Mouse (Mus musculus) kidney, embryonic 15.5 days (tissue): ENCODE data around the gene Rpl3. TPM values are rescaled to one million over a fixed set of nuclear protein-coding genes. Genes with fewer than 3 reads are reported as not detected.

Source experiments
- ATAC-seq: fragments of 200-750 bp; cut with Nextera tagmentation; replicated peaks from 2 replicates; pipeline ENCODE4 v1.8.0; 2017; ENCODE audit warnings: moderate TSS enrichment; ENCODE audit not compliant: low FRiP score
- H3K27ac ChIP-seq: fragments of 300-500 bp; sonication (generic); 2 replicates; pipeline ENCODE4 v1.5.1; 2015; ENCODE audit warnings: mild to moderate bottlenecking, inconsistent platforms
- H3K27me3 ChIP-seq: fragments of 300-500 bp; sonication (generic); 2 replicates; pipeline ENCODE4 v1.6.1; 2015; ENCODE audit warnings: inconsistent platforms
- H3K36me3 ChIP-seq: fragments of 300-500 bp; sonication (generic); 2 replicates; pipeline ENCODE4 v1.6.1; 2015; ENCODE audit warnings: inconsistent platforms
- H3K4me1 ChIP-seq: fragments of 300-500 bp; sonication (generic); 2 replicates; pipeline ENCODE4 v1.6.1; 2015; ENCODE audit warnings: inconsistent platforms
- H3K4me2 ChIP-seq: fragments of 300-500 bp; sonication (generic); 2 replicates; pipeline ENCODE4 v1.6.1; 2015; ENCODE audit warnings: moderate library complexity, mild to moderate bottlenecking, inconsistent platforms
- H3K4me3 ChIP-seq: fragments of 300-500 bp; sonication (generic); replicated peaks from 2 replicates; pipeline ENCODE4 v1.5.1; 2015; ENCODE audit warnings: mild to moderate bottlenecking, inconsistent platforms
- H3K9ac ChIP-seq: fragments of 300-500 bp; sonication (generic); 2 replicates; pipeline ENCODE4 v1.6.1; 2015; ENCODE audit warnings: mild to moderate bottlenecking, inconsistent platforms
- H3K9me3 ChIP-seq: fragments of 300-500 bp; sonication (generic); replicated peaks from 2 replicates; pipeline ENCODE4 v1.6.1; 2016; ENCODE audit warnings: inconsistent platforms
- WGBS: fragments of 180-500 bp; shearing (Covaris S2); methylation state at CpG from one replicate; pipeline ENCODE4 v1.1.7; 2015; ENCODE audit warnings: mixed read lengths; 5-methylcytosine and 5-hydroxymethylcytosine counted together
- polyA plus RNA-seq: library from polyadenylated mRNA; unstranded; fragments of >200 nt; fragmentation: Nextera tagmentation; extraction: Ambion mirVana; gene quantifications from 2 replicates; pipeline ENCODE4 v1.2.1, GENCODE M21; 2015

The Rpl3 gene
- polyA plus RNA-seq, 1 experiment from 2014 or later = 1,115 TPM

DNA sequence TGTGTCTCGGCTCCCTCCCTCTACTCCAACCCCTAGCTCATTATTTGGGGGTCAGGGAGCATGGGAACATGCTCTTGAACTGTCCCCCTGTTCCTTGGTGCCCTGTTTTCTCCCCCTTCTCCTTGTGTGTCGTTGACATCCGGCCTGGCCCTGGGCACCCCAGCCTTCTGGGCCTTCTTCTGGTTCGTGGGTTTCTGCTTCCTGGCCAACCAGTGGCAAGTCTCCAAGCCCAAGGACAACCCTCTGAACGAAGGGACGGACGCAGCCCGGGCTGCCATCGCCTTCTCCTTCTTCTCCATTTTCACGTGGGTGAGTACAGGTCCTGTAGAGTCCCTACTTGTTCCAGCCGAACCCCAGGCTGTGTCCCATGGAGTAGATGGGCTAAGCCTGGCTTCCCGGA, 19.8 kb upstream of the Rpl3 start:
- 79% methylated on average over 12 of the region's 12 CpGs for WGBS
- H3K4me3 ChIP-seq = no peak overlapping the region
- H3K9ac ChIP-seq = no peak overlapping the region
- H3K27ac ChIP-seq = no peak overlapping the region
- H3K4me2 ChIP-seq = no peak overlapping the region
- no peaks in the 10 kb centered on the region for H3K9me3 ChIP-seq
- no peaks in the 10 kb centered on the region for H3K36me3 ChIP-seq
- no peaks in the 10 kb centered on the region for H3K4me1 ChIP-seq
- no peaks in the 10 kb centered on the region for H3K27me3 ChIP-seq
- no peak for ATAC-seq

DNA sequence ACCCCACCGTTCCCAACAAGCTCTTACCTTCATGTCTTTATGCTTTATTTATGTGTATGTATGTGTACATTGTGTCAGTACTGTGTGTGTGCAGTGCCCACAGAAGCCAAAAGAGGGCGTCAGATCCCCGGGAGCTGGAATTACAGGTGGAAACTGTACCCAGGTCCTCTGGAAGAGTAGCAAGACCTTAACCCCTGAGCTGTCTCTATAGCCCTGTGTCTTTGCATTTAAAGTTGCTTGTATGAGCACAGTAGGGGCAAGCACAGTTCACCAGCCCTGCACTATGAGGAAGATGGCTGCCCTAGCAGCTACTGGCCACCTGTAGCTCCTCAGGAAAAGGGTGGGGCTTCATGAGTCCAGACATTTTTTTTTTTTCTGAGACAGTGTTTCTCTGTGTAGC, 15.9 kb upstream of the Rpl3 start:
- WGBS = 87% methylated on average over 3 of the region's 3 CpGs
- Histone ChIP-seq H3K9me3 (no peaks in the 10 kb centered on the region), H3K9ac (no peak overlapping the region), H3K27ac (no peak overlapping the region), H3K4me2 (no peak overlapping the region), H3K4me3 (no peak overlapping the region), H3K27me3 (no peaks in the 10 kb centered on the region), H3K36me3 (no peaks in the 10 kb centered on the region), H3K4me1 (no peaks in the 10 kb centered on the region; the same call in 1 of the 2 replicates)
- no peak for ATAC-seq

DNA sequence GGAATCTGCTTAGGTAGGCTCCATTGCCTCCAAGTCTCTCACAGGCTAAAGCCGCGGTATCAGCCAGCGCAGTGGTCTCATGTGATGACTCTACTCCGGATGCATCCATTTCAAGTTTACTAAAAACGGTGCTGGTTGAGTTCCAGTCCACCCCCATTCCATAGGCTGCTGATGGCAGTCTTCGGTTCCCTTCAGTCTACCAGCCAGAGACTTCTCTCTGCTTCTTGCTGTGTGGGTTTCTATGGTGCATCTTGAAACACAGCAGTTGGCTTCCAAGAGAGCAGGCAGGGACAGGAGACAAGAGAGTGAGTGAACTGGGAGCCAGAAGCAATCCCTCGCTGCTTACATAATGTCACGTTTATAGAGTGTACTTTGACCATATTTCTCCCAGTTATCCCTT, 15.5 kb upstream of the Rpl3 start:
- WGBS = 88% methylated on average over 8 of the region's 8 CpGs
- Histone ChIP-seq H3K4me1 (no peaks in the 10 kb centered on the region; the same call in 1 of the 2 replicates), H3K27me3 (no peaks in the 10 kb centered on the region), H3K4me2 (no peak overlapping the region), H3K9ac (no peak overlapping the region), H3K27ac (no peak overlapping the region), H3K9me3 (no peaks in the 10 kb centered on the region), H3K36me3 (no peaks in the 10 kb centered on the region), H3K4me3 (no peak overlapping the region)
- ATAC-seq = no peak

DNA sequence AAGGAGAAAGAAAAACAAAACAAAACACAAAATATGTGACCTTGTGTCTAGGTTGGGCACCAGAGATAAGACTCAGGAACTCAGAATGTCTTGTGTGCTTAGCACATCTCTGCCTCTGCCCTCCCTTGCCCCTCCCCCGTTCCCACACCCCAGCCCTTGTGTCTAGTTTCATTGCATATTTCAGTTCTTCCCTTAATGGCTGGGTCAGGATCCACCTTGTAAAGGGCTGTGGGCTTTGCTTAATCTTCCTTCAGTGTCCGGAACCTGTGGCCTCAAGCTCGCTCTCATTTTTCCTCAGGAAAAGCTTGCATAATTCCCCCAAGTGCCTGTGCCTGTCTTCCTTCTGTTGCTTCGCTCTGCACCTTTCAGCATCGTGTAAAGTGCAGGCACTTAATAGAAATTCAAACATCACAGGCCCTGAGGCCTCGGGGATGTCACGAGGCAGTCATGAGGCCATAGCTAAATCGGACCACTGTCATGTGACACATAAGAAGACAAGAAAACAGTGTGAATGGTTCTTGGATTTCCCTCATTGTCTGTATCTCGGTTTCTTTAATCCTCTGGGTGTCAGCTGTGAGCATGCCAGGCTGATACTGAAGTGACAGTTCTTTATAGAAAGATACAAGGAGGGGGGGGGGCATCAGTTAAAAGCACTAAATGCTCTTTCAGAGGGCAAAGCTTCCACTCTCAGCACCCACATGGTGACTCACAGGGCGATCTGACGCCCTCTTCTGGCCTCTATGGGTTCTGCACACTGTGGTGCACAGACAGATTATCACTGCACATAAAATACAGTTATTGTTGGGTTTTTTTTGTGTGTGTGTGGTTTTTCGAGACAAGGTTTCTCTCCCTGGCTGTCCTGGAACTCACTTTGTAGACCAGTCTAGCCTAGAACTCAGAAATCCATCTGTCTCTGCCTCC, 14.1 kb upstream of the Rpl3 start:
- Histone ChIP-seq H3K4me2 (no peak overlapping the region), H3K36me3 (no peaks in the 10 kb centered on the region), H3K4me1 (peaks cover 4% of the 10 kb centered on the region), H3K9me3 (no peaks in the 10 kb centered on the region), H3K27ac (no peak overlapping the region), H3K4me3 (no peak overlapping the region), H3K27me3 (peaks cover 1% of the 10 kb centered on the region; the same call in 1 of the 2 replicates), H3K9ac (no peak overlapping the region)
- WGBS = 73% methylated on average over 12 of the region's 12 CpGs
- ATAC-seq = no peak

DNA sequence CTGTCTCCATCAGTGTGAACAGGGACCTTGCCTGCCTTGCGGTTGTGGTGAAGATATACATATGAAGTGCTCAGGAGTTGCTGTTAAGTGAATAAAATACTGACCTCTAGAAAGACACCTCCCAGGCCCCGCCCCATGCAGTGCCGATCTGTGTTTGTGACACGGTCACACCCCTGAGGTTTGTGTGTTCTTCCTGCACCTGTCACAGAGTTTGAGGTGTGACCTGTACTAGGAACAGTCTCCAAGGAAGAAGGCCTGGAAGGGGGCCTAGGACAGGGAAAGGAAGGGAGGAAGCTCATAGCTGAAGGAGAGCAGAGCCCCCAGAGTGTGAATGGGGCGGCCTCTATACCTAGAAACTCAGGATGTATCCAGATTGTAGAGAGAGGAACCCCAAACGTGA, 10.8 kb upstream of the Rpl3 start:
- no peaks in the 10 kb centered on the region for H3K36me3 ChIP-seq
- ATAC-seq = no peak
- no peaks in the 10 kb centered on the region for H3K9me3 ChIP-seq
- H3K4me3 ChIP-seq = no peak overlapping the region
- peaks cover 28% of the 10 kb centered on the region for H3K27me3 ChIP-seq
- WGBS = 84% methylated on average over 6 of the region's 6 CpGs
- no peak overlapping the region for H3K4me2 ChIP-seq
- H3K4me1 ChIP-seq = peaks cover 14% of the 10 kb centered on the region
- no peak overlapping the region for H3K9ac ChIP-seq
- no peak overlapping the region for H3K27ac ChIP-seq

DNA sequence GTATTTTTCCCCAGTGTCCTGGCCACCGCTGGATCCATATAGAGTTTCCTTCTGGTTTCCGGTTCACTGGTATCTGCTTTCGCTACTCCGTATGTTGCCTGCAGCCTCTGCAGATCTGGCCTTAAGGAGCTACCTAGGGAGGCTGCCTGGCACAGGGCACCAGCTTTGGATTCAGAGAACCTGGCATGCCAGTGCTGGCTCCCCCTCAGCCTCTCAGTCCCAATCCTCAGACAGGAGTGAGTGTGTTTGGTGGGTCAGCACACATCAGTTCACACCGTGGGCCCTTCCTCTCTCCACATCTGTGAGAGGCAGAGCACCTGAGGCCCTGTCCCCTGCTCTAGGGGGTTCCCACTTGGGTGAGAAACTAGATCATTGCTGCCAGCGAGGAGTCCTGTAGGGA, 9.8 kb upstream of the Rpl3 start:
- Histone ChIP-seq H3K27me3 (peaks cover 33% of the 10 kb centered on the region), H3K9ac (no peak overlapping the region), H3K36me3 (no peaks in the 10 kb centered on the region), H3K27ac (no peak overlapping the region), H3K9me3 (no peaks in the 10 kb centered on the region), H3K4me1 (peaks cover 24% of the 10 kb centered on the region), H3K4me2 (no peak overlapping the region), H3K4me3 (no peak overlapping the region)
- ATAC-seq = no peak
- 59% methylated on average over 6 of the region's 6 CpGs for WGBS

DNA sequence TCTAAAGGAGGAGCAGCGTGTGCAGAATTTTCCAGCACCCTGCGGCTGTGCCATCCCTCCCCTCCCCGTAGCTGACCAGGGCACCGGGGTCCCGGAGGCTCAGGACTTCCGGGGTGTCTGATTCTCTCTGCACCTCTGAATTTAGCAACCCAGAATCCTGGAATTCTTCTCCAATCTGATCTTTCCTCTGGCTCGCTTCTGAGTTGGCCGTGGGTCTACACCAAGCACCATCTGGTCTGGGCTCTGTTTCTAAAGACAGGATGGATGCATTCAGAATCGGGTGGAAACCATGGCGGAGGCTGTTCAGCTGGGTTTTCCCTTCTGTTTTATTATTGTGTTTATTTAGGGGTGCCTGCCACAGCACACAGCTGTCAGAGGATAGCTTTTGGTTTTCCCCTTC, 9.2 kb upstream of the Rpl3 start:
- Histone ChIP-seq H3K27me3 (peaks cover 39% of the 10 kb centered on the region), H3K9me3 (no peaks in the 10 kb centered on the region)
- WGBS = 87% methylated on average over 10 of the region's 10 CpGs

DNA sequence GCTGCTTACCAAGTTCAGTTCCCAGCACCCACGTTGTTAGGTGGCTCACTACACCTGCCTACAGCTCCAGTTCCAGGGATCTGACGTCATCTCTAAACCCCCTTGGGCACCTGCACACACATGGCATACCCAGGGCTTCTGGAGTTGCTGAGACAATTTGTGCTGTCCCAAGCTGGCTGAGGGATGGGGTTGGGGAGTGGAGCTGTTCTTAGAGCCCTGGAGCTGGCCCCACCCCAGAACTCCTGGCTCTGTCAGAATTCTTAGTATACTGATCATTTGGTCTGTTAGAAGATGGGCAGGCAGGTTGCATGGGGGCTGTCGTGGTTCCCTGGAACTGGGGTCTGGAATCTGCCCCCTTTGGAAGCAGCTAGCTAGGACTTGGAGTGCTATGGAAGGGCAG, 8.5 kb upstream of the Rpl3 start:
- 76% methylated on average over 3 of the region's 3 CpGs for WGBS
- Histone ChIP-seq H3K9me3 (no peaks in the 10 kb centered on the region), H3K4me3 (no peak overlapping the region), H3K36me3 (no peaks in the 10 kb centered on the region), H3K4me1 (peaks cover 30% of the 10 kb centered on the region), H3K9ac (no peak overlapping the region), H3K4me2 (no peak overlapping the region), H3K27ac (no peak overlapping the region), H3K27me3 (peaks cover 44% of the 10 kb centered on the region)
- ATAC-seq = no peak

More for the DNA sequence above, 9.2 kb upstream of the Rpl3 start:
- peaks cover 30% of the 10 kb centered on the region for H3K4me1 ChIP-seq
- ATAC-seq = no peak
- no peak overlapping the region for H3K27ac ChIP-seq
- no peak overlapping the region for H3K9ac ChIP-seq
- no peak overlapping the region for H3K4me2 ChIP-seq
- H3K4me3 ChIP-seq = no peak overlapping the region
- H3K36me3 ChIP-seq = no peaks in the 10 kb centered on the region

DNA sequence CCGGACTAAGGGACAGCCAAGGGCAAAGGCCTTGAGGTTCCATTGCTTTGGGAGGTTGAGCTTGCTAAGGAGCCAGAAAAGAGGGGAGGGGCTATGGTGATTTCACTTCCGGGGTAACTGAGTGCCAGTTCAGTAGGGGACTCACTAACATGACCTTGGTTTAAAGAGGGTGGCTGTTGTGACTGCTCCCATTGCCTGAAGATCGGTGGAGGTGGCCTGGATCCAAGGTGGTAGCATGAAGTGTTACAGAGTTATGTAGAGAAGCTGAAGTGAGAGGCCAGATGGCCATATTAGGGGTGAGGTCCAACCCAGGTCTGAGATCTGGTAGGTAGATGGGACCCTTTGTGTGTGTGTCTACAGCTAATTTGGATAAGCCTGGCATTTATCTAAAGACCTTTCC, 7.8 kb upstream of the Rpl3 start:
- no peaks in the 10 kb centered on the region for H3K36me3 ChIP-seq
- peaks cover 46% of the 10 kb centered on the region for H3K27me3 ChIP-seq
- peaks cover 30% of the 10 kb centered on the region for H3K4me1 ChIP-seq
- no peaks in the 10 kb centered on the region for H3K9me3 ChIP-seq
- WGBS = 70% methylated on average over 3 of the region's 3 CpGs
- no peak for ATAC-seq
- H3K27ac ChIP-seq = no peak overlapping the region
- no peak overlapping the region for H3K4me2 ChIP-seq
- H3K9ac ChIP-seq = no peak overlapping the region
- H3K4me3 ChIP-seq = no peak overlapping the region

DNA sequence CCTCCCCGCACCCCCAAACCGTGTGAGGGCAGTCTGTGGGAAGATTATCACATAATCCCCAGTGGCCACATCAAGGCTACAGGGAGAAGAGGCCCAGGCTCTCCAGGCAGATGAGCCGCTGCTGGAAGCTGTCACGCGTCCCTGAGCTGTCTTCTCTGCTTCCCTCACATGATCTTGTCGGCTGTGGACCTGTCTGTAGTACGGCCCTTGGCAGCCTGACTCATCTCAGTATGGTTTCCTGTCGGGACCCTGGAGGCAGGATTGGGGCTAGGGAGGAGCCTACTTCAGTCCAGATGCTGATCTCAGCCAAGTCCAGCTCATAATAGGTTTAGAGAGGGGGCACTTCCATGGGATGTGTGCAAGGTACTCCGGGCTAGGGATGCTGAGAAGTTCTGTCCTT, 7.1 kb upstream of the Rpl3 start:
- Histone ChIP-seq H3K4me1 (peaks cover 30% of the 10 kb centered on the region), H3K4me3 (no peak overlapping the region), H3K9me3 (no peaks in the 10 kb centered on the region), H3K36me3 (no peaks in the 10 kb centered on the region), H3K9ac (no peak overlapping the region), H3K27ac (no peak overlapping the region), H3K4me2 (no peak overlapping the region), H3K27me3 (peaks cover 52% of the 10 kb centered on the region)
- ATAC-seq = no peak
- WGBS = 45% methylated on average over 9 of the region's 9 CpGs

DNA sequence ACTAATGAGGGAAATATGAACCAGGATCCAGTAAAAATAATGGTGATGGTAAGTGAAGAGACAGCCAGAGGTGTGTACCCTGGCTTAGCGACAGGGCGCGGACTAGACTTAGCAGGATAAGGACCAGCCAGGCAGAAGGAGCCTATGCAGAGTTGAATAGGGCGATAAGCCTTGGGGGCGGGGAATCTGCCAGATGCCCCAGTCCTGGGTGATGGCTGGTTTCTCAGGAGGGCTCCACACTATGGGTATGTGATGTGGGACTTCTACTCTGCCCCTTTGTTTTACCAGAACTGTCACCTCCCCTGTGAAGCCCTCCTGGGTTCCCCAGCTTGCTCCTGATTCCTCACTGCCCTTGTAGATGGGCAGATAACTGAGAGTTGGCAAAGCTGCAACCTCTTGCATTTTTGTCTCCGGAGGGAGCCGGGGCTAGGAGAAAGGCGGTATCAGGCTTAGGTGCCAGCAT, 6.4 kb upstream of the Rpl3 start:
- Histone ChIP-seq H3K4me3 (no peak overlapping the region), H3K36me3 (no peaks in the 10 kb centered on the region), H3K9ac (no peak overlapping the region), H3K27ac (no peak overlapping the region), H3K4me2 (no peak overlapping the region), H3K27me3 (peaks cover 58% of the 10 kb centered on the region), H3K4me1 (peaks cover 30% of the 10 kb centered on the region), H3K9me3 (no peaks in the 10 kb centered on the region)
- no peak; the same call in 1 of the 2 replicates for ATAC-seq
- 39% methylated on average over 8 of the region's 8 CpGs for WGBS

DNA sequence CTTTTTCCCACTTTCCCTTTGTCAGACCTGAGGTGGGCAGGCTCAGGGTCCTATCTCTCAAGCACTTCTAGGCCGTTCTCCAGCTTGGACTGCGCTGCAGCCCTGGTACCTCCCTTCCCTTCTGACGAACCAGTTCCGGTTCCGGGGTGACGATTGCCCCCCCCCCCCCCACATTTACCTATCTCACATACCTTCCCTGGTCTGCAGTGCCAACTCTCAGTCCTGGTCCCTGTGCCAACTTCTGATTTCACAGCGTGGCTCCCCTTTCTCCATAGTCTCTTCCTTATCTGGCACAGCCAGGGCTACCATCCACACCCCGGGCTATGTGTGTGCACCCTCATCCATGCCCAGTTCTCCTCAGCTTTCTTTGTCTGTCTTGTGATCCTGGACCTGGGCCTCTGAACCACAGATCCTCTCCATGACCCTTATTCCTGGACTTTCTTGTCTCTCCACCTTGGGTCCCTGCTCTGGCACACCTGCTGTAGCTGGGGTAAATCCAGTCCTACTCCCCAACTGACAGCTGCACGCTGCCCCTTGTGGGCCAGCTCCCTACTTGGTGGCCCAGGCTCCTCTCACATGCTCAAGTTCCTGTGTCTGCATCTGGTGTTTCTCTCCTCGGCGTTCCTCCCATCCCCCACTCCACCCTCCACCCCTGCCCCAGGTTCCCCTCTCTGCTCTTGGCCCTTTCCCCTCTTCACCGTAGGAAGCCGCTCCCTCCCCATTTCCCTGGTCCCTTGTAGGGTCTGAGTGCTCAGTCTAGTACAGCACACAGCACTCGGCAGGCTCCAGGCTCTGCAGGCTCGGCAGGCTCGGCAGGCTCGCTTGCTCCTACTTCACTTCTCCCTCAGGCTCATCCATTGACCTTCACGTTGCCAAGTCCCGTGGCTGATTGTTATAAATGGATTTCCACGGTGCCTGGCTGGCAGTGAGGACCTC, 5.5 kb upstream of the Rpl3 start:
- ATAC-seq = peak; percentile 70
- Histone ChIP-seq H3K9me3 (no peaks in the 10 kb centered on the region), H3K9ac (no peak overlapping the region), H3K4me3 (no peak overlapping the region), H3K27ac (no peak overlapping the region), H3K27me3 (peaks cover 66% of the 10 kb centered on the region), H3K4me1 (peaks cover 33% of the 10 kb centered on the region), H3K36me3 (no peaks in the 10 kb centered on the region), H3K4me2 (peak overlapping the region; percentile 20; the same call in 1 of the 2 replicates)
- WGBS = 22% methylated on average over 19 of the region's 20 CpGs
